Comparison of ENCODE assay signal across 16 mouse cellular contexts in genomic region chr14:94941416-94941815, GRCm38 (mm10).
DNase-seq lines count a peak whose midpoint lies in the region; ATAC-seq and TF ChIP-seq lines count a peak whose summit lies in the region.
"Had no signal": no experiment of that assay in that cellular context is flagged by ENCODE, and none has a peak within 500 bp of the region (broad histone marks: within the 10 kb centered on the region; RNA-seq: fewer than 3 reads in every experiment).

No protein-coding gene starts in this region.

- no peak overlapping the region for H3K4me3 ChIP-seq in hindbrain, postnatal 0 days (ENCODE audit: low read length)
- H3K4me3 ChIP-seq in hindbrain, embryonic 16.5 days (ENCODE audit: low read length): no peak overlapping the region
- no peak overlapping the region for H3K4me3 ChIP-seq in midbrain, embryonic 14.5 days (replicated peaks; ENCODE audit: low read depth, low read length)
- no peak overlapping the region for H3K4me3 ChIP-seq in midbrain, embryonic 11.5 days (ENCODE audit: low read depth, low read length)
- H3K4me3 ChIP-seq: embryonic facial prominence, embryonic 13.5 days; heart, embryonic 13.5 days; limb, embryonic 15.5 days had no signal

- ATAC-seq in hindbrain, postnatal 0 days: no peak
- ATAC-seq in hindbrain, embryonic 16.5 days: no peak
- no peak for ATAC-seq in midbrain, embryonic 14.5 days (ENCODE audit: low FRiP score, low TSS enrichment)
- no peak for ATAC-seq in midbrain, embryonic 11.5 days (ENCODE audit: low FRiP score)

- WGBS in hindbrain, postnatal 0 days: 76% methylated on average over 3 of the region's 3 CpGs
- WGBS in hindbrain, embryonic 16.5 days: 82% methylated on average over 3 of the region's 3 CpGs
- 90% methylated on average over 3 of the region's 3 CpGs for WGBS in midbrain, embryonic 14.5 days
- 87% methylated on average over 3 of the region's 3 CpGs for WGBS in midbrain, embryonic 11.5 days

- H3K4me2 ChIP-seq in hindbrain, postnatal 0 days (ENCODE audit: low read depth, low read length): no peak overlapping the region
- no peak overlapping the region for H3K4me2 ChIP-seq in hindbrain, embryonic 16.5 days (ENCODE audit: low read length)
- no peak overlapping the region for H3K4me2 ChIP-seq in midbrain, embryonic 14.5 days (ENCODE audit: low read length)
- no peak overlapping the region for H3K4me2 ChIP-seq in midbrain, embryonic 11.5 days
- H3K4me2 ChIP-seq: embryonic facial prominence, embryonic 13.5 days; heart, embryonic 13.5 days; limb, embryonic 15.5 days had no signal

- H3K36me3 ChIP-seq in hindbrain, postnatal 0 days (ENCODE audit: insufficient read depth, low read length): no peaks in the 10 kb centered on the region
- H3K36me3 ChIP-seq in hindbrain, embryonic 16.5 days (ENCODE audit: control insufficient read depth, insufficient read depth, low read length): no peaks in the 10 kb centered on the region
- H3K36me3 ChIP-seq in midbrain, embryonic 14.5 days (ENCODE audit: control insufficient read depth, insufficient read depth, low read length): no peaks in the 10 kb centered on the region
- no peaks in the 10 kb centered on the region for H3K36me3 ChIP-seq in midbrain, embryonic 11.5 days (ENCODE audit: control insufficient read depth, insufficient read depth, low read length)
- H3K36me3 ChIP-seq: embryonic facial prominence, embryonic 13.5 days; heart, embryonic 13.5 days; limb, embryonic 15.5 days had no signal

- H3K4me1 ChIP-seq in hindbrain, postnatal 0 days (ENCODE audit: insufficient read depth, low read length): no peaks in the 10 kb centered on the region
- H3K4me1 ChIP-seq in hindbrain, embryonic 16.5 days (ENCODE audit: control insufficient read depth, insufficient read depth, low read depth, low read length): no peaks in the 10 kb centered on the region
- H3K4me1 ChIP-seq in midbrain, embryonic 14.5 days (ENCODE audit: control insufficient read depth, insufficient read depth, low read length): no peaks in the 10 kb centered on the region
- H3K4me1 ChIP-seq in midbrain, embryonic 11.5 days (ENCODE audit: control insufficient read depth, insufficient read depth, low read length): no peaks in the 10 kb centered on the region
- H3K4me1 ChIP-seq: embryonic facial prominence, embryonic 13.5 days; heart, embryonic 13.5 days; limb, embryonic 15.5 days had no signal

- H3K27me3 ChIP-seq in hindbrain, postnatal 0 days (ENCODE audit: insufficient read depth, low read length): no peaks in the 10 kb centered on the region
- no peaks in the 10 kb centered on the region for H3K27me3 ChIP-seq in hindbrain, embryonic 16.5 days (replicated peaks; ENCODE audit: control insufficient read depth, insufficient read depth, low read length)
- no peaks in the 10 kb centered on the region for H3K27me3 ChIP-seq in midbrain, embryonic 14.5 days (ENCODE audit: control insufficient read depth, insufficient read depth, low read length)
- H3K27me3 ChIP-seq in midbrain, embryonic 11.5 days (ENCODE audit: control insufficient read depth, insufficient read depth, low read length): no peaks in the 10 kb centered on the region
- H3K27me3 ChIP-seq: embryonic facial prominence, embryonic 13.5 days; heart, embryonic 13.5 days; limb, embryonic 15.5 days had no signal

- no peak overlapping the region for H3K9ac ChIP-seq in hindbrain, postnatal 0 days (replicated peaks; ENCODE audit: low read length)
- H3K9ac ChIP-seq in hindbrain, embryonic 16.5 days (ENCODE audit: low read depth, low read length): no peak overlapping the region
- no peak overlapping the region for H3K9ac ChIP-seq in midbrain, embryonic 14.5 days (replicated peaks; ENCODE audit: low read length)
- no peak overlapping the region for H3K9ac ChIP-seq in midbrain, embryonic 11.5 days (ENCODE audit: low read length)
- H3K9ac ChIP-seq: embryonic facial prominence, embryonic 13.5 days; heart, embryonic 13.5 days; limb, embryonic 15.5 days had no signal

- no peak overlapping the region for H3K27ac ChIP-seq in hindbrain, postnatal 0 days
- H3K27ac ChIP-seq in hindbrain, embryonic 16.5 days (ENCODE audit: low read depth, low read length): no peak overlapping the region
- no peak overlapping the region for H3K27ac ChIP-seq in midbrain, embryonic 14.5 days (replicated peaks; ENCODE audit: low read depth, low read length)
- no peak overlapping the region for H3K27ac ChIP-seq in midbrain, embryonic 11.5 days (ENCODE audit: low read depth, low read length)
- H3K27ac ChIP-seq: embryonic facial prominence, embryonic 13.5 days; heart, embryonic 13.5 days; limb, embryonic 15.5 days had no signal

- TF ChIP-seq CTCF in hindbrain, postnatal 0 days (IDR thresholded peaks at IDR 0.05; ENCODE audit: low read depth): no peak

- no peaks in the 10 kb centered on the region for H3K9me3 ChIP-seq in hindbrain, postnatal 0 days (ENCODE audit: low read length)
- no peaks in the 10 kb centered on the region for H3K9me3 ChIP-seq in hindbrain, embryonic 16.5 days (ENCODE audit: control insufficient read depth, low read length)
- H3K9me3 ChIP-seq in midbrain, embryonic 14.5 days (ENCODE audit: control insufficient read depth, low read length): no peaks in the 10 kb centered on the region
- H3K9me3 ChIP-seq in midbrain, embryonic 11.5 days (ENCODE audit: control insufficient read depth, low read length): no peaks in the 10 kb centered on the region
- H3K9me3 ChIP-seq: embryonic facial prominence, embryonic 13.5 days; heart, embryonic 13.5 days; limb, embryonic 15.5 days had no signal

- DNase-seq in adrenal gland, postnatal 36 days: peak; percentile 0 to 12
- DNase-seq in adrenal gland, adult 2 months: no peak
- DNase-seq in hindbrain, postnatal 0 days (ENCODE audit: low spot score): peak; percentile 3
- DNase-seq in midbrain, embryonic 14.5 days: peak; percentile 11
- no peak for DNase-seq in midbrain, embryonic 11.5 days (ENCODE audit: low spot score, missing footprints)
- DNase-seq in right cerebral cortex, postnatal 4 days: peak; percentile 19
- no peak for DNase-seq in layer of hippocampus, adult 8-10 months (ENCODE audit: low spot score in 2 of 2)
- DNase-seq: cerebellum, adult 11-12 months; heart, adult 11 months; heart, postnatal 4 days; kidney, adult 2 months; thymus, adult 18-20 months had no signal

Comparison
In these comparisons a context has a peak if more than half of its experiments do, and no peak if none do; other contexts are left out.
1. DNase-seq: peak in adrenal gland, postnatal 36 days (2 of 2), hindbrain, postnatal 0 days (single experiment), midbrain, embryonic 14.5 days (single experiment) and right cerebral cortex, postnatal 4 days (single experiment); none in adrenal gland, adult 2 months (single experiment), midbrain, embryonic 11.5 days (single experiment) and layer of hippocampus, adult 8-10 months (0 of 2).